20 mouse cellular contexts compared by ENCODE assay signal in genomic region chr9:119641985-119642384, GRCm38 (mm10).
A peak's percentile ranks its signal among the peaks of the same experiment; 100 is the strongest.
DNase-seq lines count a peak whose midpoint lies in the region; ATAC-seq and TF ChIP-seq lines count a peak whose summit lies in the region.
"Had no signal": no experiment of that assay in that cellular context is flagged by ENCODE, and none has a peak within 500 bp of the region (broad histone marks: within the 10 kb centered on the region; RNA-seq: fewer than 3 reads in every experiment).

No protein-coding gene starts in this region.

- 0 out of 2 replicates have a peak, but pooled peaks have one; percentile 21 for ATAC-seq in heart, embryonic 14.5 days (ENCODE audit: insufficient number of reproducible peaks, insufficient read depth, low FRiP score, low read depth)
- peak; percentile 57; the same call in 1 of the 2 replicates for ATAC-seq in erythroid progenitor cell, adult 5-6 weeks (replicated peaks; ENCODE audit: low FRiP score, poor library complexity, severe bottlenecking)
- ATAC-seq: forebrain, postnatal 0 days; hindbrain, embryonic 16.5 days; liver, embryonic 12.5 days had no signal

- 0 out of 4 replicates have a peak, but pooled peaks cover 0 to 6% of the 10 kb centered on the region in 2 experiments for H3K4me1 ChIP-seq in heart, embryonic 14.5 days (ENCODE audit: control insufficient read depth in 2 of 2, insufficient read depth in 2 of 2, low read length in 2 of 2)
- H3K4me1 ChIP-seq in ES-Bruce4 (ENCODE audit: control insufficient read depth, insufficient read depth, low read length): no peaks in the 10 kb centered on the region

- TF ChIP-seq CTCF in ES-Bruce4 (IDR thresholded peaks at IDR 0.05; ENCODE audit: low read depth, low read length): no peak

- no peaks in the 10 kb centered on the region for H3K9me3 ChIP-seq in heart, embryonic 14.5 days (ENCODE audit: control insufficient read depth, low read length)
- H3K9me3 ChIP-seq in ES-Bruce4 (replicated peaks; ENCODE audit: control insufficient read depth, insufficient read depth, low read length, poor library complexity, severe bottlenecking): peaks cover 3% of the 10 kb centered on the region; the same call in 1 of the 2 replicates
- H3K9me3 ChIP-seq: forebrain, embryonic 10.5 days; liver, embryonic 12.5 days had no signal

- H3K9ac ChIP-seq in heart, embryonic 14.5 days (ENCODE audit: low read length): no peak overlapping the region
- H3K9ac ChIP-seq in ES-Bruce4 (ENCODE audit: low read depth, poor library complexity, severe bottlenecking): no peak overlapping the region
- H3K9ac ChIP-seq: forebrain, postnatal 0 days; liver, embryonic 12.5 days; lung, embryonic 14.5 days had no signal

- DNase-seq in heart, adult 9 months (ENCODE audit: low spot score in 2 of 2): no peak
- peak; percentile 29 for DNase-seq in NIH3T3 (ENCODE audit: low read depth)
- DNase-seq in ovary, postnatal 10 days (ENCODE audit: low spot score): no peak
- DNase-seq in thymus, postnatal 25 days: no peak
- no peak for DNase-seq in T-cell, adult 2 months (ENCODE audit: low spot score)
- DNase-seq: adrenal gland, postnatal 14 days; cerebellum, adult 9-11 months; forebrain, postnatal 0 days; kidney, adult 11 months; lung, embryonic 14.5 days; lung, postnatal 36 days; thymus, postnatal 36 days had no signal

- no peaks in the 10 kb centered on the region for H3K36me3 ChIP-seq in heart, embryonic 14.5 days (ENCODE audit: control insufficient read depth, insufficient read depth, low read length)
- no peaks in the 10 kb centered on the region for H3K36me3 ChIP-seq in ES-Bruce4 (ENCODE audit: control insufficient read depth, insufficient read depth, low read length, poor library complexity, severe bottlenecking)
- H3K36me3 ChIP-seq: forebrain, embryonic 10.5 days; G1E; liver, embryonic 12.5 days had no signal

- TF ChIP-seq POLR2A in ES-Bruce4 (IDR thresholded peaks at IDR 0.05; ENCODE audit: insufficient read depth, low read length): no peak

- no peak overlapping the region for H3K4me2 ChIP-seq in heart, embryonic 14.5 days (ENCODE audit: low read length)
- H3K4me2 ChIP-seq: liver, embryonic 12.5 days; lung, embryonic 14.5 days; midbrain, embryonic 11.5 days had no signal

- 87% methylated on average over 6 of the region's 6 CpGs for WGBS in heart, embryonic 14.5 days

- TF ChIP-seq EP300 in ES-Bruce4 (IDR thresholded peaks at IDR 0.05; ENCODE audit: insufficient read depth, low read depth, low read length): 0 out of 2 replicates have a peak, but pooled peaks have one; percentile 14

- no peak overlapping the region for H3K27ac ChIP-seq in heart, embryonic 14.5 days (replicated peaks in 1 of 2; ENCODE audit: control insufficient read depth in 1 of 2, insufficient read depth in 1 of 2, low read depth in 2 of 2, low read length in 2 of 2)
- H3K27ac ChIP-seq in ES-Bruce4 (ENCODE audit: insufficient read depth, low read length): peak overlapping the region; percentile 62
- H3K27ac ChIP-seq: forebrain, embryonic 10.5 days; liver, embryonic 12.5 days had no signal

- no peaks in the 10 kb centered on the region for H3K27me3 ChIP-seq in heart, embryonic 14.5 days (ENCODE audit: control insufficient read depth, insufficient read depth, low read length)
- H3K27me3 ChIP-seq in ES-Bruce4 (ENCODE audit: control insufficient read depth, insufficient read depth, low read length, poor library complexity, severe bottlenecking): no peaks in the 10 kb centered on the region
- H3K27me3 ChIP-seq: liver, embryonic 12.5 days had no signal

- no peak overlapping the region for H3K4me3 ChIP-seq in heart, embryonic 14.5 days (ENCODE audit: control insufficient read depth in 1 of 2, insufficient read depth in 1 of 2, low read depth in 1 of 2, low read length in 2 of 2)
- no peak overlapping the region for H3K4me3 ChIP-seq in ES-Bruce4 (ENCODE audit: low read depth, low read length)
- H3K4me3 ChIP-seq: forebrain, embryonic 10.5 days; liver, embryonic 12.5 days had no signal
